Mouse (Mus musculus): Measurements from ENCODE around the gene Igfbp6. TPM values are rescaled to one million over a fixed set of nuclear protein-coding genes. Genes with fewer than 3 reads are reported as not detected.
"Not testable (repeated sequence)": the region's sequence is repeated elsewhere in the genome, so short reads cannot be mapped to it uniquely, and the experiment has no call there.

Gene Igfbp6
- total RNA-seq, 2 experiments from 2014 or later: not detected

GRCm38 (mm10) chr15:102134709-102135108, 9.5 kb upstream of the Igfbp6 start:
- no peak for ATAC-seq (replicated peaks; ENCODE audit: poor library complexity, severe bottlenecking)

- ATAC-seq (replicated peaks; ENCODE audit: poor library complexity, severe bottlenecking): no peak
Observed at GRCm38 (mm10) chr15:102135522-102136128, 8.5 kb upstream of the Igfbp6 start.

GRCm38 (mm10) chr15:102136129-102136758, 7.9 kb upstream of the Igfbp6 start, which contains the start of gene Spryd3:
Spryd3 (minus strand) TSS chr15:102136234.
- ATAC-seq (replicated peaks; ENCODE audit: poor library complexity, severe bottlenecking): peak; percentile 99

GRCm38 (mm10) chr15:102141120-102141519, 3.0 kb upstream of the Igfbp6 start:
- no peak for ATAC-seq (replicated peaks; ENCODE audit: poor library complexity, severe bottlenecking)

- peak; percentile 86 for ATAC-seq (replicated peaks; ENCODE audit: poor library complexity, severe bottlenecking)
Observed at GRCm38 (mm10) chr15:102142914-102143912, 949 bp upstream of the Igfbp6 start.

- ATAC-seq (replicated peaks; ENCODE audit: poor library complexity, severe bottlenecking): no peak
Observed at GRCm38 (mm10) chr15:102144726-102145125, 564 bp downstream of the Igfbp6 start.

- ATAC-seq (replicated peaks; ENCODE audit: poor library complexity, severe bottlenecking): no peak
Observed at GRCm38 (mm10) chr15:102145330-102145729, 1.2 kb downstream of the Igfbp6 start.

- no peak for ATAC-seq (replicated peaks; ENCODE audit: poor library complexity, severe bottlenecking)
Observed at GRCm38 (mm10) chr15:102146089-102146488, 1.9 kb downstream of the Igfbp6 start.

GRCm38 (mm10) chr15:102146882-102147281, 2.7 kb downstream of the Igfbp6 start:
- no peak for ATAC-seq (replicated peaks; ENCODE audit: poor library complexity, severe bottlenecking)

- 0 out of 2 replicates have a peak, but pooled peaks have one; percentile 9 for ATAC-seq (replicated peaks; ENCODE audit: poor library complexity, severe bottlenecking)
Observed at GRCm38 (mm10) chr15:102147674-102148402, 3.7 kb downstream of the Igfbp6 start.

GRCm38 (mm10) chr15:102149561-102149960, 5.4 kb downstream of the Igfbp6 start:
- ATAC-seq (replicated peaks; ENCODE audit: poor library complexity, severe bottlenecking): no peak

GRCm38 (mm10) chr15:102150301-102151135, 6.4 kb downstream of the Igfbp6 start, which contains the start of gene Soat2:
Soat2 (plus strand) TSS chr15:102150526.
- peak; percentile 88 for ATAC-seq (replicated peaks; ENCODE audit: poor library complexity, severe bottlenecking)

GRCm38 (mm10) chr15:102152646-102153045, 8.5 kb downstream of the Igfbp6 start:
- no peak for ATAC-seq (replicated peaks; ENCODE audit: poor library complexity, severe bottlenecking)

- ATAC-seq (replicated peaks; ENCODE audit: poor library complexity, severe bottlenecking): not testable (repeated sequence)
Observed at GRCm38 (mm10) chr15:102155006-102155405, 10.8 kb downstream of the Igfbp6 start.

- ATAC-seq (replicated peaks; ENCODE audit: poor library complexity, severe bottlenecking): no peak
Observed at GRCm38 (mm10) chr15:102156836-102157235, 12.7 kb downstream of the Igfbp6 start.

- peak; percentile 26 for ATAC-seq (replicated peaks; ENCODE audit: poor library complexity, severe bottlenecking)
Observed at GRCm38 (mm10) chr15:102160415-102161060, 16.4 kb downstream of the Igfbp6 start.

- ATAC-seq (replicated peaks; ENCODE audit: poor library complexity, severe bottlenecking): no peak
Observed at GRCm38 (mm10) chr15:102163900-102164693, 19.9 kb downstream of the Igfbp6 start.
